Mouse (Mus musculus): ENCODE data around the gene Dydc2. TPM values are rescaled to one million over a fixed set of nuclear protein-coding genes. Genes with fewer than 3 reads are reported as not detected.

Dydc2 gene
- polyA plus RNA-seq, 2 experiments from 2014 or later = not detected

DNA sequence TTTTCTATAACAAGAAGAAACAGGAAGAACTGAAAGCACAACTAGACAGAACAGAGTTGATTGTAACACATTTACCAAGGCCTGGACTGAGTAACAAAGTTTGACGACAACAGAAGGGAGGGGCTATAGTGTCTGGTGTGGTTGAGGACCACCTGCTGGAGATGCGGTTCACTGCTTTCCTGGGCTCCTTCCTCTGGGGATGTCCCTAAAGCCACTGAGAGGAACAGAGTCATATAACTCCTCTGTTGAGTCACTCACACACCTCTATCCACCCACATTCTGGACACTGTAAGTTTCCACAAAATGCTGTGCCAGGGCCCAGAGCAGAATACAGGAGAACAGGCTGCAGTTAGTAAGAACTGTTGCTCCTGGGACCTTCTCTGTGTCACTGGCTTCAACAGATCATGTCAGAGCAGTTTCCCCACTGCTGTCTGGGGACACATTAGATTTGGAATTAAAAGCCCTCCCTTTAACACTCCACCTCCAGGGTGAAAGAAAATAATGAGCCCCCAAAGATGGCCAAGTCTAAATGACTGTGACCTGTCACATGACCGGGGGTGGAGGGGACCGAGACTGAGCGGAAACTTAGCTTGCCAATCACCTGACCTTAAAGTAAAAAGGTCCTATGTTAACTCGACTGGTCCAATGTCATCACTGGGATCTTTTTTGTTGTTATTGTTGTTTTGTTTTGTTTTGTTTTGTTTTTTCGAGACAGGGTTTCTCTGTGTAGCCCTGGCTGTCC lies 68.9 kb downstream of the Dydc2 start:
- ATAC-seq = peak; percentile 94

Other genes starting within 250 kb of the Dydc2 start
- not detected for gene Sh2d4b, start 175.9 kb downstream of the Dydc2 start, polyA plus RNA-seq (2017; shearing (Covaris generic))
- 10 to 100 TPM; 56.8 to 58.3 TPM for gene Tspan14, start 102.4 kb downstream of the Dydc2 start, polyA plus RNA-seq (2017; shearing (Covaris generic))
- gene Fam213a, start 55.4 kb downstream of the Dydc2 start, polyA plus RNA-seq (2017; shearing (Covaris generic)) = 1 to 10 TPM; 8.5 to 9.2 TPM
- not detected for gene Dydc1, start 3.7 kb upstream of the Dydc2 start, polyA plus RNA-seq (2017; shearing (Covaris generic))
- not detected for gene Mat1a, start 35.8 kb upstream of the Dydc2 start, polyA plus RNA-seq (2017; shearing (Covaris generic))
- not detected for gene Sftpa1, start 62.6 kb upstream of the Dydc2 start, polyA plus RNA-seq (2017; shearing (Covaris generic))
- not detected for gene Mbl1, start 82.2 kb upstream of the Dydc2 start, polyA plus RNA-seq (2017; shearing (Covaris generic))
- gene Sftpd, start 115.9 kb upstream of the Dydc2 start, polyA plus RNA-seq (2017; shearing (Covaris generic)) = not detected
- gene Gm2832, start 209.6 kb upstream of the Dydc2 start, polyA plus RNA-seq (2017; shearing (Covaris generic)) = not detected

Data from activated CD4-positive, CD25-positive, alpha-beta regulatory T cell, adult 4 months (primary cell).